Comparison of ENCODE assay signal across 8 mouse cellular contexts in genomic region chr13:58128396-58128767, GRCm38 (mm10). TPM values are rescaled to one million over a fixed set of nuclear protein-coding genes. Genes with fewer than 3 reads are reported as not detected.
DNase-seq lines count a peak whose midpoint lies in the region; ATAC-seq and TF ChIP-seq lines count a peak whose summit lies in the region.

Gene Hnrnpa0 (minus strand): TSS chr13:58128556.

- peak within 1 kb of the TSS; percentile 98 for H3K4me3 ChIP-seq in hindbrain, embryonic 13.5 days

- no peaks in the 10 kb centered on the region for H3K27me3 ChIP-seq in Patski
- H3K27me3 ChIP-seq in hindbrain, embryonic 13.5 days: no peaks in the 10 kb centered on the region

- CTCF ChIA-PET in Patski (lab: Charles Lee): interaction anchor here (2.3 kb wide), 1 partner anchor 21 kb away, joined by 8 read pairs; no protein-coding TSS in a partner anchor

- ATAC-seq in Patski: peak; percentile 63
- ATAC-seq in hindbrain, embryonic 13.5 days (ENCODE audit: low FRiP score): peak; percentile 96

- WGBS in hindbrain, embryonic 13.5 days: under 1% methylated on average over 47 of the region's 62 CpGs

- H3K36me3 ChIP-seq in hindbrain, embryonic 13.5 days: peaks cover 7% of the 10 kb centered on the region; the same call in 1 of the 2 replicates

- in situ Hi-C loops in Patski (cut with MboI; ENCODE audit: low pct_unique_long_range_greater_than_20kb): no loop called here

- POLR2A ChIA-PET in Patski (lab: Charles Lee): interaction anchor here (0.5 to 1.5 kb wide), 3 partner anchors 8 to 262 kb away, joined by 3 to 4 read pairs (median 4); no protein-coding TSS in a partner anchor

- no peak for DNase-seq in Patski (ENCODE audit: low read depth, low spot score)
- peak; percentile 98 to 99 for DNase-seq in cerebellum, postnatal 14 days
- peak; percentile 86 to 90 for DNase-seq in frontal cortex, postnatal 25 days (ENCODE audit: low spot score in 2 of 2)
- DNase-seq in layer of hippocampus, postnatal 25 days (ENCODE audit: extremely low spot score in 1 of 2, low spot score in 1 of 2): peak; percentile 92 to 98
- DNase-seq in lung, postnatal 14 days: peak; percentile 96
- DNase-seq in ovary, postnatal 36 days (ENCODE audit: low spot score): peak; percentile 96
- peak; percentile 97 for DNase-seq in thymus, postnatal 14 days

- no peaks in the 10 kb centered on the region for H3K9me3 ChIP-seq in hindbrain, embryonic 13.5 days

- no peak for TF ChIP-seq CTCF in Patski (IDR thresholded peaks at IDR 0.05)

- H3K4me2 ChIP-seq in hindbrain, embryonic 13.5 days: peak within 1 kb of the TSS; percentile 83

- H3K4me1 ChIP-seq in hindbrain, embryonic 13.5 days (replicated peaks): peaks cover 41% of the 10 kb centered on the region

- peak within 1 kb of the TSS; percentile 99 for H3K9ac ChIP-seq in hindbrain, embryonic 13.5 days

- H3K27ac ChIP-seq in hindbrain, embryonic 13.5 days: peak within 1 kb of the TSS; percentile 100

RNA-seq across cellular contexts. Expression of gene Hnrnpa0, which starts in this region (rescaled TPM):
- 159 TPM for polyA plus RNA-seq in Patski (2021)
- polyA plus RNA-seq in hindbrain, embryonic 13.5 days (2015; fragmentation: Nextera tagmentation; extraction: Ambion mirVana): 67.5 and 68.8 TPM in 2 replicates
- total RNA-seq in layer of hippocampus, postnatal 25 days (2021): 100 to 1,000 TPM; 127 to 131 TPM
